Mouse (Mus musculus): Measurements from ENCODE around the gene Csf3.
"Not testable (repeated sequence)": the region's sequence is repeated elsewhere in the genome, so short reads cannot be mapped to it uniquely, and the experiment has no call there.

Gene Csf3

GRCm38 (mm10) chr11:98725926-98726506 is 25.0 kb downstream of the Csf3 start:
- in situ Hi-C loops (cut with MboI, MseI), result loop anchor here (5.0 kb wide), 1 partner anchor 39 kb away; no protein-coding TSS in a partner anchor

DNA sequence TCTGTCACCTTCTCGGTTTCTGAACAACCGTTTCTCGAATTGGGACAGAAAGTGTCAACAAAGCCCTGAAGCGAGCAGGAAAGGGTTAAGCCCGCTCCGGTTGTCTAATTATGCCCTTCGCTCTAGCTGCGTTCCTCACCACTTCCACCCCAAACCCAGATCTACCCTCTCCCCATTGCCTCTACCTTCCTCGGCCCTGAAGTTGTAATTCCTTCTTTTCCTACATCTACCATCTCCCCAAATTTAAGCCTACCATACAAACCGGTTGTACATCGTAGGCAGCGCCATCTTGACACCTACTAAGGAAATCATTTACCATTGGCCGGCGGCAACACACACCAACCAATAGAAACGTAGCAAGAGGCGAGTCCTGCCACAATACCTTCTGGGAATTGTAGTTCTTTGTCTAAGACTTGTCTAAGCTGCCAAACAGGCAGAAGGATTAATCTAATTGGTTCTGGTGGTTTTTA is 28.1 kb downstream of the Csf3 start, which contains the start of gene Med24:
Gene Med24 (minus strand): TSS at position 317 of the 470 bp plus-strand sequence.
- in situ Hi-C loops (cut with MboI, MseI), result loop anchor here (5.0 kb wide), 1 partner anchor 42 kb away; no protein-coding TSS in a partner anchor

DNA sequence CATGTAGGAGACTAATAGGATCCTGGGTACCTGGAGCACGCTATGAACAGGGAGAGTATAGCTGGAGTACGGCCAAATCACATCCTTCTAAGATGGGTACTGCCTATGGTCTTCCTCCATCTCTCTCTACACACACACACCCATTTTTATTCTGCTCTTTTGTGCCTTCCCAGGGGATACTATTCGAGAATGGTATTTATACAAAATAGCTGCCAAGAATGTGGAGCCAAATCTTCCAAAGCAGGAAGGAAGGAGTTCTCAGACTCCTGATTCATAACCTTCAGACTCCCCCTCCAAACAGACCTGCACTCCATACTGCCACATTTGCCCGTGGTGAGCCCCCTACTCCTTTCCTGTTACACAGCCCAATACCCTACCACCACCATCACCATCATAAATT is 29.7 kb downstream of the Csf3 start:
- in situ Hi-C loops (cut with MboI, MseI), result no loop called here

DNA sequence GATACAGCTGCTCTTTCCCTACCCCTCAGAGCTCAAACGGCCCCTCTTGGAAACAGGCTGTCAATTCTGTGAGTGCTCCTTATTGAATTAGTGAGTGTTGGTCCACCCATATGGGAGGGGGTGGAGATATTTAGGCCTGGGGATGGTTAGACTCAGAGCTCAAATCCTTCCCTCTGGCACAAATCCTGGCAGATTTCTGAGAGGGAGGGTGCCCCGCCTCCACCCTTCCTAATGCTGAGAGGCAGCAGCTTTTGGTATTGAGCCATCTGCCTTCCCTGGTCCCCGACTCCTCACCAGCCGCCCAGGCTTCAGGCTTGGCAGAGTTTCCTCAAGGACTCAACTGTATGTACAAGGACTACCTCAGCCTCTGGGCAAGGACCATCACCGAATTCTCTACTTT is 30.1 kb downstream of the Csf3 start:
- in situ Hi-C loops (cut with MboI, MseI), result no loop called here

DNA sequence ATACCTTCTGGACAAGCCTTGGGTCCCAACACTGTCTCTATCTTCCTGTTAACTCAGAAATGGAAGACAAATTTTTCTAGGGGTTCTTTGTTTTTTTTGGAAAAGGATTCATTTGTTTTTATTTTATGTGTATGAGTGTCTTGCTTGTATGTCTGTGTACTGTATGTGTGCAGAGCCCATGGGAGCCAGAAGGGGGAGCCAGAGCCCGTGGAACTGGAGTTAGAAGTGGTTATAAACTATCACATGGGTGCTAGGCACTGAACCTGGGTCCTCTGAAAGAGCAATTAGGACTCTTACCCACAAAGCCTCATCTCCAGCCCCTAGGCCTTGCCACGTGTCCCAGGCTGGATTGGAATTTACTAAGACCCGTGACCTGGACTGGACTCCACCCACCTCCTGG is 33.0 kb downstream of the Csf3 start:
- in situ Hi-C loops (cut with MboI, MseI), result no loop called here

DNA sequence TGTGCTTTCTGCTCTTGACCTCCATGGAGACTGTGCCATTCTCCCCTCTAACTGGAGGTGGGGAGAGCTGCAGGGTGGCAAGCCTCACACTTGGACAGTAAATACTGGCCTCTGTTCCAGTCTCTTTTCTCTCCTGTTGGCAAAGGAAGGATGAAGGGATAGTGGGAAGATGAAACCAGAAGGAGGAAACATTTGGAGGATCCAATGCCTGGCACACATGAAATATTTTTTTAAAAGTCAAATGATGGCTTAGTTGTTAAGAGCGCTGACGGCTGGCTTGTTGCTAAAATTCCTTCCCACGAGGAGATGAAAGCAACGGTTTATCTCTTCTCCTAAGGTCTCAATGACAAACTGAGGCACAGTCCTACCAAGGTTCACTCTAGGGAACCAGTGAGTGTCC is 34.0 kb downstream of the Csf3 start:
- in situ Hi-C loops (cut with MboI, MseI), result no loop called here

DNA sequence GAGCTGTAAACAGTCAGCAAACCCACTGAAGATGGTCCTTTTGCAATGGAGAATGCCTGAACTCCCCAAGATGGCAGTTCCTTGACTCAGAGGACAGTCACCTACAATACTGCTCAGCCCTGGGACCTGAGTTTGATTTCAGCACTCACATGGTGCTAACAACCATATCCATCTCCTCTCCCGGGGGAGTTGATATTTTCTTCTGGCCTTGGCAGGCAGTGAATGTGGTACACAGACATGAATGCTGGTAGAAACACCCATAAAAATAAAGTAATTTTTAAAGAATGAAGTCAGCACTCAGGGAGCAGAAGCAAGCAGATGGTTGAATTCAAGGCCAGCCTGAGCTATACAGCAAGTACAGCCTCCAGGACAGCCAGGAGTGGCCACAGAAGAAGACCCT is 35.1 kb downstream of the Csf3 start:
- in situ Hi-C loops (cut with MboI, MseI), result no loop called here

- in situ Hi-C loops (cut with MboI, MseI), result not testable (repeated sequence)
These were observed 36.2 kb downstream of the Csf3 start for GRCm38 (mm10) chr11:98737220-98737619.

- in situ Hi-C loops (cut with MboI, MseI), result no loop called here
These were observed 37.4 kb downstream of the Csf3 start for GRCm38 (mm10) chr11:98738428-98738911.

GRCm38 (mm10) chr11:98738925-98739324 is 37.9 kb downstream of the Csf3 start:
- in situ Hi-C loops (cut with MboI, MseI), result no loop called here

GRCm38 (mm10) chr11:98740026-98740392 is 38.9 kb downstream of the Csf3 start:
- in situ Hi-C loops (cut with MboI, MseI), result no loop called here

DNA sequence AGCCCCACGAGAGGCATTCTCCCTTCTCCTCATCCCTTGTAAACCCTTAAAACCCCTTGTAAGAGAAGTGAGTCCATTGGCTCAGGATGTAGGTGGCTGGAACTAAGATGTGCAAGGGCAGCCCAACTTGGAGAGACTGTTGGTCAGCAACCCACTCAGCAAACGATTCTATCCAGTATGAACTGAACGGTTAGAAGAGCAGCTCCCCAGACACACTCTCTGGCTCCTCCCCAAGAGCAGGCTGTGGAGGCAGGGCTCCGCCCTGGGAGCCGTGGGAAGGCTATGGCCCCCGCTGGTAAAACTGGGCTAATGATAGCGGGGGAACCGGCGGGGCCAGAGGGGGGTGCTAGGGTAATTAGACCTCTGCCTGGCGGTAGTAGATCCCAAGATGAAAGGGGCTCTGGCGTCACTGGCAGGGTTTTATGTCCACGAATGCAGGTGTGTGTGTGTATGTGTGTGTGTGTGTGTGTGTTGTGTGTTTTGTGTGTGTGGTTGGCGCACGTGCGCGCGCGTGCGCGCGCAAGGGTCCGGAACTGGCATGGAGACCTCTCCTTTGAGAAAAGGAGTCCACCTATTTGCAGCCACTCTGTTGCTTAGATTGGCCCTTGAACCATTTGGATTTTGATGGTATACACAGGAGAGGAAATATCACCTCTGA is 39.5 kb downstream of the Csf3 start, which contains the start of gene Thra:
Gene Thra (plus strand): TSS at position 246 of the 658 bp plus-strand sequence.
- in situ Hi-C loops (cut with MboI, MseI), result no loop called here

GRCm38 (mm10) chr11:98741051-98741620 is 40.1 kb downstream of the Csf3 start:
- in situ Hi-C loops (cut with MboI, MseI), result no loop called here

- in situ Hi-C loops (cut with MboI, MseI), result no loop called here
These were observed 40.7 kb downstream of the Csf3 start for GRCm38 (mm10) chr11:98741622-98742396.

DNA sequence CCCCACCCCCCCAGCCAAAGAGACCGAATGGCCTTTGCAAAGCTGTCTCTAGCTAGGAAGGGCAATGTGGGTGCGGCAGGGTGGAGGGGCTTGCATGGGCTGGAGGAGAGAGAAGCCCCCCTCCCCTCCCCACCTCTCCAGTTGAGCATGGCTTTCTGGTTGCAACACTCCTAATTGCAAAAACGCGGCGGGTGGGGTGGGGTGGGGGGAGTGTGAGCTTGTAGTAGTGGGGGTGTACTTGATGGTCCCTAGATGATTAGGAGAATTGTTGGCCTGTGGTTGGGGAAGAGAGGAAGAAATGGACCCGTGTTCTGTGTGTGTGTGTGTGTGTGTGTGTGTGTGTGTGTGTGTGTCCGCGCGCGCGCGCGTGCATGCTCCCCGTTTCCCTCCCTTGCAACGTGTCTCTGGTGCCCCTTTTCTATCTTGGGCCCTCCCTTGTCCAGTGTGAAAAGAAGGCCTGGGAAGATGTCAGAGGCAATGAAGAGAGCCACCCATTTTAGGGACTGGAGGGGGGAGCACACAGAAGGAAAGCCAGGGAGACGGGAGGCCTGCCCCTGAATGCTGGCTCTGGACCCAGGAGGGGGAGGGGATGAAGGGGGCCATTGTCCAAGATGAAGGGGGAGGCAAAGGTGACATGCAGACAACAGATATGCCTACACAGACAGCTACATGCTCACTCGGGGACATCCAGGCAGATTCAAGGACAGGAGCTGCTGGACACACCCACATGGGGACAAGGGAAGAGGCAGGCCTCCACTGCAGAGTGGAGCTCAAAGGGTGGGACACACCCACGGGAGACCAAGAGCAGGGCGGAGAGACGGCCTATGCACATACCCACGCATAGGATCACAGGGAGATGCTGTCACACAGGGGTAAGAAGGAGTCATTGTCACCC is 41.6 kb downstream of the Csf3 start:
- in situ Hi-C loops (cut with MboI, MseI), result no loop called here

GRCm38 (mm10) chr11:98743655-98744345 is 42.7 kb downstream of the Csf3 start:
- in situ Hi-C loops (cut with MboI, MseI), result no loop called here

DNA sequence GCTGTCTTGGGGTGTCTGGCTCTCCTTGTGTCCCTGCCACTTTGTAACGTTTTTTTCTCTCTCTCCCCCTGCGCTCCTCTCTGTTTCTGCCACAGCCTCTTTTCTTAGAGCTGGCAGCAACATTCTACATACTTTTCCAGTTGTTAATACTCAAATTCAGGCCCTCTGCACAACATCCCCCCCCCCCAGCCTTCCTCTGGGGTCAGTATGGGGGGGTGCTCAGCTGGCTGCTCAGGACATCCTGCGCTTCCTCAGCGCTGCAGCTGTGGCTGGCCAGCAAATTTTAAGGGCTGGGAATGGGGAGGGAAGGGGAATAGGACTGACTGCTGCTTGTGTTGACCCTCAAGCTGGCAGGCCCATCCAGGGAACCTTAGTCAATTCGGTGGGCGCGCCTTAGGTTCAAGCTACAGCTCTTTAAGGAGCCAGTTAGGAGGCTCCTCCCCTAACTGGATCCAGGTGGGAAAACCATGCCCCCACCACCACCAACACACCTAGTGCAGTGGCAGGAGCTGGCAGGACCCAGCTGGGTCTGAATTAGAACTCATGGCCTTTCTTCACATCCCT is 43.5 kb downstream of the Csf3 start:
- in situ Hi-C loops (cut with MboI, MseI), result loop anchor here (5.0 kb wide), 1 partner anchor 38 kb away; no protein-coding TSS in a partner anchor

- in situ Hi-C loops (cut with MboI, MseI), result loop anchor here (5.0 kb wide), 1 partner anchor 36 kb away; no protein-coding TSS in a partner anchor
These were observed 45.1 kb downstream of the Csf3 start for GRCm38 (mm10) chr11:98745932-98746853.

Data from T-helper 2 cell (primary cell).